Mouse (Mus musculus): ENCODE results near the gene Tesk2. TPM values are rescaled to one million over a fixed set of nuclear protein-coding genes. Genes with fewer than 3 reads are reported as not detected.

The Tesk2 gene
- polyA plus RNA-seq, 2 experiments, result 1.6 to 3.2 TPM

DNA sequence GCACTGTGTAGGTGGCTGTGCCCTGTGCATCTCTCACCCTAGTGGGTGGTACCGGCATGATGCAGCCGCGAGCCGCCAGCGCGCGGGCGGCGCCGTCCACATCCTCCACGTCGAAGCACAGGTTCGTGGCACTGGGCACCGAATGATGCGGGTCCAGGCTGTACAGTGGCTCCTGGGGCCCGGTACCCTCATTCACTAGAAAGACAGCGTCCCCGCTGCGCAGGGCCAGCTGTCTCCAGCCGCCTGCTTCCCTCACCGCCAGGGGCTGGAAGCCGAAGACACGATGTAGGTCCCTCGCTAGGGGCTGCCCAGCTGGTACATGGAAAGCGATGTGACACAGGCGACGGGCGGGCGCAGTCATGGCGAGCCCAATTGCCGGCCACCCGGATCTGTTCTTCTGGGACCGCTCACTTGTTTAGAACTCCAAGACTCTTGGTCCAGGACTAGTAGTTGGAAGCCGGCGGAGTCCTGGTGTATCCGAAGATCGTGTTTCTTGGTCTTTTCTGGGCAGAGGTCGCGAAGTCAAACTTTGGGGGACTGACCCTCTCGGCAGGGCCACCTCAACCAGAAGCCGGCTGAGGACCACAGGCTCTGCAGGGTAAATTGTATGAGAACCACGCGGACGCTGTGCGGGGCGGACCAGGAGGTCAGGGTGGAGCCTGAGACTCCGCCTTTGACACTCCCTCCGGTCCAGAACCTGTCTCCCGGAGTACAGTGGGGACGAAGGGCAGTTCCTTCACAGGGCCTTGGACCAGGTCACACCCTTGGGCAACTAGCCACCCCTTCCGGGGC lies 100.3 kb downstream of the Tesk2 start:
- Histone ChIP-seq H3K9me3 (ENCODE audit: control insufficient read depth, low read length) (no peaks in the 10 kb centered on the region), H3K9ac (replicated peaks) (peak overlapping the region; percentile 47), H3K4me1 (replicated peaks; ENCODE audit: control insufficient read depth in 2 of 2, insufficient read depth in 2 of 2, low read length in 1 of 2) (peaks cover 3 to 10% of the 10 kb centered on the region in 2 experiments; a peak in 3 of 4 replicates), H3K27me3 (ENCODE audit: control insufficient read depth, insufficient read depth, low read length) (peaks cover 9% of the 10 kb centered on the region), H3K4me2 (ENCODE audit: low read depth) (peak overlapping the region; percentile 76), H3K4me3 (ENCODE audit: insufficient read depth in 1 of 2, low read depth in 2 of 2, low read length in 2 of 2) (peak overlapping the region; percentile 46 to 72), H3K27ac (no peak overlapping the region), H3K36me3 (replicated peaks; ENCODE audit: control insufficient read depth, insufficient read depth, low read depth) (no peaks in the 10 kb centered on the region)
- TF ChIP-seq EP300 (IDR thresholded peaks at IDR 0.05; ENCODE audit: low read depth), result no peak
- TF ChIP-seq CTCF (IDR thresholded peaks at IDR 0.05; ENCODE audit: low read depth), result peak; percentile 63
- DNase-seq (ENCODE audit: low read depth in 3 of 3, low spot score in 3 of 3), result peak; percentile 39 to 52 (median 48)
- under 1% methylated on average over 51 of the region's 51 CpGs for WGBS (ENCODE audit: insufficient replicate concordance)
- peak; percentile 73 for ATAC-seq (ENCODE audit: insufficient read depth)

DNA sequence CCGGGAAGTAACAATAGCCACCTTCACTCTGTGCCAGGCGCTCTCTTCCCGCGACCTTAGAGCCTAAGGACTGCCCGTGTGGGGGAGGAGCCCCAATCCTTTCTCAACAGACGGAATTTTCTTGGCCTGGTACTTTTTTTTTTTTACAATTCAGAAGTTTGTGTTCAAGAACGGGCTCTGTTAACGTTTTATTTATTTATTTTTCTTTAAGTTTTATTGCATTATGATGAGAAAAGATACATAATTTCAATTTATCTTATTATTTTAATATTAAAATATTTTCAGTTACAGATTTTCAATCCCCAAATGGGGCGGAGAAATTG lies 100.9 kb downstream of the Tesk2 start, which contains the start of gene Hpdl:
Gene Hpdl (minus strand): TSS at position 14 of the 323 bp plus-strand sequence.
- peak within 1 kb of the TSS; percentile 76 for H3K4me2 ChIP-seq (ENCODE audit: low read depth)
- H3K9me3 ChIP-seq (ENCODE audit: control insufficient read depth, low read length), result no peaks in the 10 kb centered on the region
- peaks cover 3 to 10% of the 10 kb centered on the region in 2 experiments; a peak in 3 of 4 replicates for H3K4me1 ChIP-seq (replicated peaks; ENCODE audit: control insufficient read depth in 2 of 2, insufficient read depth in 2 of 2, low read length in 1 of 2)
- H3K27ac ChIP-seq, result no peak within 1 kb of the TSS
- 9% methylated on average over 9 of the region's 9 CpGs for WGBS (ENCODE audit: insufficient replicate concordance)
- H3K4me3 ChIP-seq (ENCODE audit: insufficient read depth in 1 of 2, low read depth in 2 of 2, low read length in 2 of 2), result peak within 1 kb of the TSS; percentile 46 to 72
- peak within 1 kb of the TSS; percentile 47 for H3K9ac ChIP-seq (replicated peaks)
- TF ChIP-seq EP300 (IDR thresholded peaks at IDR 0.05; ENCODE audit: low read depth) (no peak), CTCF (IDR thresholded peaks at IDR 0.05; ENCODE audit: low read depth) (no peak)
- H3K36me3 ChIP-seq (replicated peaks; ENCODE audit: control insufficient read depth, insufficient read depth, low read depth), result no peaks in the 10 kb centered on the region
- peaks cover 9% of the 10 kb centered on the region for H3K27me3 ChIP-seq (ENCODE audit: control insufficient read depth, insufficient read depth, low read length)
- ATAC-seq (ENCODE audit: insufficient read depth) (peak; percentile 39; the same call in 1 of the 2 replicates), DNase-seq (ENCODE audit: low read depth in 3 of 3, low spot score in 3 of 3) (no peak)

DNA sequence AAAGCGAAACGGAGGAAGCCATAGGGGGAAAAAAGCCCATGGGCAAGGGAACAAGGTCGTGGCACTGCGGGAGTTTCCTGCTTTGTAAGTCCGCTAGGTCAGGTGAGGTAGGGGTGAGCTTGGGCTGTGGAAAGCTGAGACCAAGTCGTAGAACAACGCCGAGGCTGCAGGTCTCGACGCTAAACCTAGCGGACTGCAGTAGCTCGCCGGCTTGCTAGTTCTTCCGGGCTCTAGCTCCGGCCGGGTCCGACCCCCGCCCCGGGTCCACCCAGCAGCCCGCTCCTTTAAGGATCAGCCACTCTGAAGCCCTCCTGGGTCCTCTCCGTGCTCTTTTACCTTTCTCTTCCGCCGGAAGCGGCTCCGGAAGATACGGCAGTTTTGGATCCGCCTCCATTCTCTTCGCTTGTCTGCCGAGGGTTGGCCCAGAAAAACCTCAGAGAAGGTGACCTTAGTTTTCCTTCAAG lies 103.8 kb downstream of the Tesk2 start:
- Histone ChIP-seq H3K9ac (replicated peaks) (peak overlapping the region; percentile 89), H3K27ac (no peak overlapping the region), H3K4me1 (replicated peaks; ENCODE audit: control insufficient read depth in 2 of 2, insufficient read depth in 2 of 2, low read length in 1 of 2) (peaks cover 3 to 10% of the 10 kb centered on the region in 2 experiments; a peak in 3 of 4 replicates), H3K27me3 (ENCODE audit: control insufficient read depth, insufficient read depth, low read length) (peaks cover 9% of the 10 kb centered on the region), H3K4me3 (ENCODE audit: insufficient read depth in 1 of 2, low read depth in 2 of 2, low read length in 2 of 2) (peak overlapping the region; percentile 68 to 77), H3K4me2 (ENCODE audit: low read depth) (peak overlapping the region; percentile 70), H3K36me3 (replicated peaks; ENCODE audit: control insufficient read depth, insufficient read depth, low read depth) (no peaks in the 10 kb centered on the region), H3K9me3 (ENCODE audit: control insufficient read depth, low read length) (no peaks in the 10 kb centered on the region)
- TF ChIP-seq EP300 (IDR thresholded peaks at IDR 0.05; ENCODE audit: low read depth), result no peak
- TF ChIP-seq CTCF (IDR thresholded peaks at IDR 0.05; ENCODE audit: low read depth), result no peak
- DNase-seq (ENCODE audit: low read depth in 3 of 3, low spot score in 3 of 3) (peak; percentile 35 to 49 (median 45)), ATAC-seq (ENCODE audit: insufficient read depth) (peak; percentile 47; the same call in 1 of the 2 replicates)
- WGBS (ENCODE audit: insufficient replicate concordance), result under 1% methylated on average over 29 of the region's 29 CpGs

DNA sequence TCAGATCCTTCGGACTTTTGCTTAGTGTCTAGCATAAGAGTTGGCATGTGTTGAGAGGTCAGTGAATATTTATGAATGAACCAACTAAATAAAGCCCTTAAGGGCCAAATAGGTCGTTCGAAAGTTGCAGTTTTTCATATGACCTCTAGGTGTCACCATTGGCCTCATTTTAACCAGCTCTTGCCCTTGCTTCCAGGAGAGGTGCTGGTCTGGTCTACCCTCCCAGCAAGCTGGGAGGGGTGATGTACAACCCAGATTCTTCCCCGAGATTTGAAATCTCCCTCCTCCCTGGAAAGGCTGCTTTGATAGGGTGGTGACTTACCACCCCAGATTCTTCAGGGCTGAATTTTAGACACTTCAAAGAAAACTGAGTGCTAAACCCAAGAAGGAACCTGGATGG lies 107.1 kb downstream of the Tesk2 start:
- Histone ChIP-seq H3K27ac (no peak overlapping the region), H3K9ac (replicated peaks) (no peak overlapping the region), H3K4me3 (ENCODE audit: insufficient read depth in 1 of 2, low read depth in 2 of 2, low read length in 2 of 2) (no peak overlapping the region), H3K36me3 (replicated peaks; ENCODE audit: control insufficient read depth, insufficient read depth, low read depth) (no peaks in the 10 kb centered on the region), H3K27me3 (ENCODE audit: control insufficient read depth, insufficient read depth, low read length) (no peaks in the 10 kb centered on the region), H3K9me3 (ENCODE audit: control insufficient read depth, low read length) (no peaks in the 10 kb centered on the region), H3K4me1 (replicated peaks; ENCODE audit: control insufficient read depth in 2 of 2, insufficient read depth in 2 of 2, low read length in 1 of 2) (peaks cover 0 to 10% of the 10 kb centered on the region in 2 experiments; a peak in 3 of 4 replicates), H3K4me2 (ENCODE audit: low read depth) (no peak overlapping the region)
- WGBS (ENCODE audit: insufficient replicate concordance), result 0% methylated on average over 4 of the region's 4 CpGs
- peak; percentile 47 to 55 (median 53) for DNase-seq (ENCODE audit: low read depth in 3 of 3, low spot score in 3 of 3)
- peak; percentile 20; the same call in 1 of the 2 replicates for ATAC-seq (ENCODE audit: insufficient read depth)
- TF ChIP-seq CTCF (IDR thresholded peaks at IDR 0.05; ENCODE audit: low read depth) (peak; percentile 76), EP300 (IDR thresholded peaks at IDR 0.05; ENCODE audit: low read depth) (no peak)

DNA sequence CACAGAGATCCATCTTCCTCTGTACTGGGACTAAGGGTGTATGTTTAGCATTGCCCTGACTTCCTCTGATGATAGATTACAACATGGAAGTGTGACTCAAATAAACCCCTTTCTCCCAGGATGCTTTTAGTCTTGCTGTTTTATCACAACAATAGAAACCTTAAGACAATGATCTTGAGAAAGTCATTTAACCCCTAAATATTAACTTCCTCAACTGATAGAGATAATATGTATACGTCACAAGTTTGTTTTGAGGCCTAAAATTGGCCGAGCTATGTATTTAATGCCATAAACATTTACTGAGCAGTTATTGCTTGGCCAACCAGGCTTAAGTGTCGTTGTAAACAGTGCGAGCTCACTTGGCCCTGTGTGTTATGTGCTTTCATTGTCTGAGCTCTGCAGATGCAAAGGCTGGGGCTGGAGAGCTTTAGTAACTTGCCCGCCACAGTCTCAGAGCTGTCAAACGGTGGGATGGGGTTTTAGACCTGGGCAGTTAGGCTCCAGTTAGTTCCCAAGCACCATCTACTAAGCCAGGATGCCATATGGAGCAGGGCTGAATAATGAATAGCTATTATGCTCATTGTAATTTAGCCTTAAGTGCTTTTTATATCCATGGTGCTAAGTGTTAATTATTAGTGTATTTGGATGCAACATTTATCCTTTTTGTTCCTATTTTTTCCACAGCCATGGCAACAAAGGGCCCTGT lies 108.8 kb downstream of the Tesk2 start:
- no peak for ATAC-seq (ENCODE audit: insufficient read depth)
- 50% methylated on average over 6 of the region's 6 CpGs for WGBS (ENCODE audit: insufficient replicate concordance)
- H3K4me1 ChIP-seq (replicated peaks; ENCODE audit: control insufficient read depth in 2 of 2, insufficient read depth in 2 of 2, low read length in 1 of 2), result peaks cover 0 to 3% of the 10 kb centered on the region in 2 experiments; a peak in 2 of 4 replicates
- no peaks in the 10 kb centered on the region for H3K9me3 ChIP-seq (ENCODE audit: control insufficient read depth, low read length)
- no peaks in the 10 kb centered on the region for H3K36me3 ChIP-seq (replicated peaks; ENCODE audit: control insufficient read depth, insufficient read depth, low read depth)
- H3K27ac ChIP-seq, result no peak overlapping the region
- no peak for DNase-seq (ENCODE audit: low read depth in 3 of 3, low spot score in 3 of 3)
- H3K9ac ChIP-seq (replicated peaks), result no peak overlapping the region
- no peaks in the 10 kb centered on the region for H3K27me3 ChIP-seq (ENCODE audit: control insufficient read depth, insufficient read depth, low read length)
- H3K4me3 ChIP-seq (ENCODE audit: insufficient read depth in 1 of 2, low read depth in 2 of 2, low read length in 2 of 2), result no peak overlapping the region
- no peak overlapping the region for H3K4me2 ChIP-seq (ENCODE audit: low read depth)
- TF ChIP-seq EP300 (IDR thresholded peaks at IDR 0.05; ENCODE audit: low read depth), result no peak
- no peak for TF ChIP-seq CTCF (IDR thresholded peaks at IDR 0.05; ENCODE audit: low read depth)

Measured in liver, embryonic 14.5 days (tissue).